Mouse (Mus musculus) intestine, postnatal 0 days (tissue): ENCODE data around the gene Mucl1. TPM values are rescaled to one million over a fixed set of nuclear protein-coding genes. Genes with fewer than 3 reads are reported as not detected.
"Not testable (repeated sequence)": the region's sequence is repeated elsewhere in the genome, so short reads cannot be mapped to it uniquely, and the experiment has no call there.

Source experiments
- ATAC-seq: fragments of 200-750 bp; cut with Nextera tagmentation; 2 replicates; pipeline ENCODE4 v1.8.0; 2017; ENCODE audit warnings: mild to moderate bottlenecking, moderate TSS enrichment, moderate library complexity
- H3K27ac ChIP-seq: fragments of 300-500 bp; sonication (generic); 2 replicates; pipeline ENCODE4 v1.5.1; 2014; ENCODE audit warnings: mild to moderate bottlenecking, low read depth, low read length, moderate library complexity
- H3K27me3 ChIP-seq: fragments of 300-500 bp; sonication (generic); replicated peaks from 2 replicates; pipeline ENCODE4 v1.6.1; 2014; ENCODE audit warnings: low read length, mixed read lengths; ENCODE audit not compliant: control insufficient read depth, insufficient read depth
- H3K36me3 ChIP-seq: fragments of 300-500 bp; sonication (generic); 2 replicates; pipeline ENCODE4 v1.6.1; 2014; ENCODE audit warnings: mild to moderate bottlenecking, moderate library complexity; ENCODE audit not compliant: control insufficient read depth, insufficient read depth
- H3K4me1 ChIP-seq: fragments of 300-500 bp; sonication (generic); replicated peaks from 2 replicates; pipeline ENCODE4 v1.6.1; 2014; ENCODE audit warnings: antibody characterized with exemption, low read length, mixed read lengths; ENCODE audit not compliant: control insufficient read depth, insufficient read depth
- H3K4me2 ChIP-seq: fragments of 300-500 bp; sonication (generic); replicated peaks from 2 replicates; pipeline ENCODE4 v1.6.1; 2014; ENCODE audit warnings: low read depth, mild to moderate bottlenecking, moderate library complexity
- H3K4me3 ChIP-seq: fragments of 300-500 bp; sonication (generic); 2 replicates; pipeline ENCODE4 v1.5.1; 2014; ENCODE audit warnings: low read depth, low read length
- H3K9ac ChIP-seq: fragments of 300-500 bp; sonication (generic); 2 replicates; pipeline ENCODE4 v1.6.1; 2014; ENCODE audit warnings: mild to moderate bottlenecking, low read depth, low read length
- H3K9me3 ChIP-seq: fragments of 300-500 bp; sonication (generic); 2 replicates; pipeline ENCODE4 v1.6.1; 2016; ENCODE audit warnings: mixed run types; ENCODE audit not compliant: control insufficient read depth
- CTCF ChIP-seq: sonication (generic); IDR thresholded peaks from 2 replicates; pipeline ENCODE4 v1.5.1; 2016; ENCODE audit warnings: low read depth, mild to moderate bottlenecking, control low read depth, antibody characterized with exemption, moderate library complexity
- WGBS: fragments of 180-500 bp; shearing (Covaris S2); extraction: QIAGEN DNeasy Blood & Tissue Kit; methylation state at CpG from one replicate; pipeline ENCODE4 v1.1.7; 2014; 5-methylcytosine and 5-hydroxymethylcytosine counted together
- polyA plus RNA-seq: library from polyadenylated mRNA; unstranded; fragments of >200 nt; fragmentation: Nextera tagmentation; extraction: Ambion mirVana; gene quantifications from 2 replicates; pipeline ENCODE4 v1.2.1, GENCODE M21; 2015

The Mucl1 gene
- not detected in 2 replicates for polyA plus RNA-seq

GRCm38 (mm10) chr15:103755369-103755768 is at the start of gene Mucl1:
Gene Mucl1, minus strand, starts transcription at chr15:103755469.
- TF ChIP-seq CTCF: no peak
- no peaks in the 10 kb centered on the region for H3K36me3 ChIP-seq
- no peak within 1 kb of the TSS for H3K4me2 ChIP-seq
- no peaks in the 10 kb centered on the region for H3K4me1 ChIP-seq
- no peaks in the 10 kb centered on the region for H3K9me3 ChIP-seq
- no peak within 1 kb of the TSS for H3K9ac ChIP-seq
- H3K27me3 ChIP-seq: no peaks in the 10 kb centered on the region
- WGBS: 88% methylated on average over 2 of the region's 2 CpGs
- ATAC-seq: no peak
- H3K27ac ChIP-seq: no peak within 1 kb of the TSS
- no peak within 1 kb of the TSS for H3K4me3 ChIP-seq

GRCm38 (mm10) chr15:103766836-103767235 is 11.6 kb upstream of the Mucl1 start:
- peak; percentile 80 for TF ChIP-seq CTCF
- H3K9ac ChIP-seq, H3K4me3 ChIP-seq, H3K27me3 ChIP-seq, H3K4me1 ChIP-seq, H3K9me3 ChIP-seq, H3K4me2 ChIP-seq, H3K36me3 ChIP-seq, ATAC-seq, H3K27ac ChIP-seq: not testable (repeated sequence)
- 4% methylated on average over 4 of the region's 5 CpGs for WGBS

- not testable (repeated sequence) for H3K27me3 ChIP-seq, ATAC-seq, H3K4me1 ChIP-seq, H3K4me2 ChIP-seq, H3K9me3 ChIP-seq, H3K36me3 ChIP-seq, H3K27ac ChIP-seq, H3K9ac ChIP-seq, H3K4me3 ChIP-seq
- WGBS: 84% methylated on average over 3 of the region's 5 CpGs
Observed at GRCm38 (mm10) chr15:103716861-103717260, 38.4 kb downstream of the Mucl1 start.

Other genes with a start within 250 kb of the Mucl1 start
- gene Ppp1r1a, start 217.5 kb downstream of the Mucl1 start, polyA plus RNA-seq: 6.1 and 7.8 TPM in 2 replicates
- gene Glycam1, start 190.4 kb downstream of the Mucl1 start, polyA plus RNA-seq: 1.1 and 3.8 TPM in 2 replicates
- gene Mucl2, start 143.8 kb upstream of the Mucl1 start, polyA plus RNA-seq: not detected in 2 replicates